Mouse (Mus musculus): ENCODE data around the gene Lage3. TPM values are rescaled to one million over a fixed set of nuclear protein-coding genes. Genes with fewer than 3 reads are reported as not detected.

Gene Lage3
- total RNA-seq (2023) = 10 to 100 TPM; 26.8 to 27.2 TPM

DNA sequence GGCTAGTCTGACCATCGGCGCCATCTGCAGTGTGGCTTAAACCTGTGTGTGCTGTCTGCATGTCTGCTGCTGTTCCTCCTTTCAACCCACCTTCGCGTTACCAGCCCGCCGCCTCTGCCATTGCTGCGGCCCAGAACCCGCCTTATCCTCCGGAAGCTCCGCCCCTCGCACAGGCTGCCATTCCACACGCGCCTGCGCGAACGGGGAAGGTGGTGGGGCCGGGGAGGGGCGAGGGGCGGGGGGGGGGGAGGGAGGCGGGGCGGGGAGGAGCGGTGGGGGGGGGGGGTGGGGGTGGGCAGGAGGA, at the start of gene Lage3:
Gene Lage3, minus strand, starts transcription at position 152 of the 304 bp plus-strand sequence.

DNA sequence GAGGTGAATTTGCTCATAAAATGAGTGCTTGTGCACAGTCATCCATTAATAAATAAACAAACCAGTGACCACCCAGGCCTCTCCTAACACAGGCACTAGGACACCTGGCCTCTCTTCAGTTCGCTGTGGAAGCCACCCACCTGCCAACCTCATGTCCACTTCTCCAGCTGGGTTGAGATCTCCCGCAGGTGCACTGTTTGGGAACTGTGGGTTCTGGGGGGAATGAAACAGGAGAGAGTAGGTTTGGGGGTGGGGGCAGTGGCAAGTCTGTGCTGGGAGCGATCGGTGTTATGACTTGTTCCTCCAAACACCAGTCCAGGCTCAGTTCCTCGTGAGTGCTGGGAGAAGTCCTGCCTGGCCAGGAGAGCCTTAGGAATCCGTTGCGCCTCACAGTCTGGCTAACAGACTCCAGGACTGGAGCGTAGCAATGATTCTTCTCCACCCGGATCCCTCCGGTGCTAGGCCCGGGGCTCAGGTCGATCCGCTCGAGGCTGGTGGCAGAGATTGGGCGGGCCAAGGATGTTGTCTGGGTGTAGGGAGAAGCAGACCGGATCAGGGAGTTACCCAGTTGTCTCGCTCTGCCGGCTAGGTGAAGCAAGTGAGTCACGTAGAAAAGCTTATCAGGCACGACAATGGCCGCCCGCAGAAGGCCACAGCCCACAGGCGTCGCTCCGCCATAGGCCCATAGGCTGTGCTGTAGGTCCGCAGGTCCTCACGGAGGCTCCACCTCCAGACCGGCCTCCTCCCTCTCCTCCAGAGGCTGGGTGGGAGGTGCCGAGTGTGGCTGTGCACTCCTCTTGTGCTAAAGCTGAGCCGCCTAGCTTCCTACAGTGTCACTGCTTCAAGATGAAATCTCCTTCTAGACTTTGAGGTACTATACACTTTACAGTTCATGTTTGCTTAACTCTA, 39.4 kb upstream of the Lage3 start, which contains the start of the genes Fam3a and Ikbkg:
Gene Fam3a, minus strand, starts transcription at position 738 of the 909 bp plus-strand sequence.
Gene Ikbkg, plus strand, starts transcription at position 756 of the 909 bp plus-strand sequence.

DNA sequence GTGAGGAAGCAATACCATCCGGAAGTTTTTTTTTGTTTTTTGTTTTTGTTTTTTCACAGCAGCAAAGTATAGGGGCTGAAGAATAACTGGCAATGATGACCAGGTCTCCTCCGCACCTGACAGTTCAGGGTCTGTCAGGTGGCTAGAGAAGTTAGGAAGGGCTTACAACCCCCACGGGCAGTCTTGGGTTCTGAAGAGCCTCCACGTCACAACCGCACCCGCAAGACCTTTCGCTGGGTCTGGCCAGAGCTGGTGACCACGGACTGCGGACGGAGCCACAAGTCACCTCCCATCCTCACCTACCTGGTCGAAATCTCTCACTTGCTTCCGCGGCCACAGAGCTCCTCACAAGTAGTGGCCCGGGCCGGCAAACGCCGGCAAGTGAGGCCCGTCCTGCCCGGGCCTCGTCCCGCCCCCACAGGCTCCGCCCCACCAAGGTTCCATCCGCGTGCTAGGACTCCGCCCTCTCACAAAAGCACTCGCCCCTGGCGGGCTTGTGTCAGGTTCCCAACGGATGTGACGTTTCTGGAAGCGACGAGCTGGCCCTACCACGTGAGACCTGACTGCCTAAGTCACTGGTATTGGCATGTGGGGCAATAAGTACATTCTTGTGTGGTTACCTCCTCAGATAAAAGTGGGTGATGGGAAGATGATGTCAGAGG, 19.6 kb upstream of the Lage3 start, which contains the start of the genes Ubl4a and Slc10a3:
Gene Ubl4a, minus strand, starts transcription at position 331 of the 662 bp plus-strand sequence.
Gene Slc10a3, minus strand, starts transcription at position 462 of the 662 bp plus-strand sequence.

DNA sequence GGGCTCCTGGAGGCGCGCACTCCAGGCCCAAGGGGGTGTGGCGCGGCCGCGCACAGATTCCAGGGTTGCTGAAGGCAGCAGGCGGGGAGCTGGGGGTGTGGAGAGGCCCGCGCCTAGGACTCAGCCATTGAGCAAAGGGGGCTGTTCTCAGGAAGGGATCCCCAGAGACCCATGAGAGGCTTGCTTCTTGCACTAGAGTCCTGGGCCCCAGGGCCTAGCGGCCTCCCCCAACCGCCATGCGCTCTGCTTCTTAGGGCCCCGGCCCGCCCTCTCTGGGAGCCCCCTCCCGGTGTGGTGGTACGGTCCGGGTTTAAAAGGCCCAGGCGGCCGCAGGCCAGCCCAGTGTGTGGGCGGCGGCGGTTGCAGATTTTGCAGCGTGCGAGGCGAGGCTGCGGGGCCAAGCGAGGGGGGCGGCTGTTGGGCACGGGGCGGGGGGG, 24.7 kb downstream of the Lage3 start, which contains the start of gene Plxna3:
Gene Plxna3, plus strand, starts transcription at position 342 of the 437 bp plus-strand sequence.

GRCm38 (mm10) chrX:74312540-74313464, 40.6 kb downstream of the Lage3 start, which contains the start of gene Fam50a:
Gene Fam50a, plus strand, starts transcription at chrX:74313033.

GRCm38 (mm10) chrX:74304867-74305700, 48.3 kb downstream of the Lage3 start, which contains the start of gene Gdi1:
Gene Gdi1, plus strand, starts transcription at chrX:74304998.

Other genes starting within 250 kb of the Lage3 start
- not detected for gene Opn1mw, start 226.2 kb downstream of the Lage3 start, total RNA-seq (2023)
- gene Mecp2, start 218.3 kb downstream of the Lage3 start, total RNA-seq (2023) = 10 to 100 TPM; 49.9 to 61.6 TPM
- not detected for gene Tex28, start 185.8 kb downstream of the Lage3 start, total RNA-seq (2023)
- under 1 TPM in 1 of 2 experiments, not detected in 1; 0.36 TPM for gene Tktl1, start 176.4 kb downstream of the Lage3 start, total RNA-seq (2023)
- 100 to 1,000 TPM; 521 to 524 TPM for gene Flna, start 103.8 kb downstream of the Lage3 start, total RNA-seq (2023)
- gene Emd, start 98.9 kb downstream of the Lage3 start, total RNA-seq (2023) = 10 to 100 TPM; 72.5 to 81.1 TPM
- 100 to 1,000 TPM; 649 to 808 TPM for gene Rpl10, start 82.8 kb downstream of the Lage3 start, total RNA-seq (2023)
- 100 to 1,000 TPM; 120 to 139 TPM for gene Taz, start 71.7 kb downstream of the Lage3 start, total RNA-seq (2023)
- 10 to 100 TPM; 18.5 to 21.2 TPM for gene Dnase1l1, start 71.3 kb downstream of the Lage3 start, total RNA-seq (2023)
- 100 to 1,000 TPM; 183 to 197 TPM for gene Atp6ap1, start 56.5 kb downstream of the Lage3 start, total RNA-seq (2023)
- 100 to 1,000 TPM; 302 to 378 TPM for gene Gdi1, start 48.6 kb downstream of the Lage3 start, total RNA-seq (2023)
- gene Fam50a, start 40.6 kb downstream of the Lage3 start, total RNA-seq (2023) = 100 to 1,000 TPM; 101 to 105 TPM
- gene Plxna3, start 24.6 kb downstream of the Lage3 start, total RNA-seq (2023) = 10 to 100 TPM; 13.4 to 14.8 TPM
- gene Ubl4a, start 19.6 kb upstream of the Lage3 start, total RNA-seq (2023) = 10 to 100 TPM; 28.9 to 33.8 TPM
- gene Slc10a3, start 19.7 kb upstream of the Lage3 start, total RNA-seq (2023) = 10 to 100 TPM; 18.5 to 20.6 TPM
- 10 to 100 TPM; 17.2 to 30.0 TPM for gene Fam3a, start 39.7 kb upstream of the Lage3 start, total RNA-seq (2023)
- gene Ikbkg, start 39.7 kb upstream of the Lage3 start, total RNA-seq (2023) = 10 to 100 TPM; 61.8 to 62.6 TPM
- 10 to 100 TPM; 32.1 to 32.5 TPM for gene G6pdx, start 75.6 kb upstream of the Lage3 start, total RNA-seq (2023)
- gene Gm6880, start 127.8 kb upstream of the Lage3 start, total RNA-seq (2023) = not detected
- not detected for gene Olfr1326-ps1, start 221.3 kb upstream of the Lage3 start, total RNA-seq (2023)
- not detected for gene Olfr1325, start 239.1 kb upstream of the Lage3 start, total RNA-seq (2023)

All from B cell, adult 67 days (primary cell).